Mouse (Mus musculus) liver, embryonic 16.5 days (tissue): ENCODE data around the gene Tnmd. TPM values are rescaled to one million over a fixed set of nuclear protein-coding genes. Genes with fewer than 3 reads are reported as not detected.

Source experiments
- ATAC-seq: fragments of 200-750 bp; cut with Nextera tagmentation; 2 replicates; pipeline ENCODE4 v1.8.0; 2017; ENCODE audit warnings: low read depth, mild to moderate bottlenecking, moderate number of reproducible peaks, moderate library complexity
- H3K27ac ChIP-seq: fragments of 300-500 bp; sonication (generic); 2 replicates; pipeline ENCODE4 v1.5.1; 2014; ENCODE audit warnings: mild to moderate bottlenecking, low read length
- H3K27me3 ChIP-seq: fragments of 300-500 bp; sonication (generic); 2 replicates; pipeline ENCODE4 v1.6.1; 2014; ENCODE audit warnings: low read depth, low read length, mixed read lengths; ENCODE audit not compliant: control insufficient read depth, insufficient read depth
- H3K36me3 ChIP-seq: fragments of 300-500 bp; sonication (generic); 2 replicates; pipeline ENCODE4 v1.6.1; 2014; ENCODE audit warnings: mild to moderate bottlenecking; ENCODE audit not compliant: control insufficient read depth, insufficient read depth
- H3K4me1 ChIP-seq: fragments of 300-500 bp; sonication (generic); 2 replicates; pipeline ENCODE4 v1.6.1; 2014; ENCODE audit warnings: low read depth, low read length, mixed read lengths; ENCODE audit not compliant: control insufficient read depth
- H3K4me2 ChIP-seq: fragments of 300-500 bp; sonication (generic); 2 replicates; pipeline ENCODE4 v1.6.1; 2014; ENCODE audit warnings: low read depth, low read length, mixed read lengths
- H3K4me3 ChIP-seq: fragments of 300-500 bp; sonication (generic); 2 replicates; pipeline ENCODE4 v1.5.1; 2014; ENCODE audit warnings: low read depth, mild to moderate bottlenecking, low read length
- H3K9ac ChIP-seq: fragments of 300-500 bp; sonication (generic); 2 replicates; pipeline ENCODE4 v1.6.1; 2014; ENCODE audit warnings: low read depth, low read length
- H3K9me3 ChIP-seq: fragments of 300-500 bp; sonication (generic); replicated peaks from 2 replicates; pipeline ENCODE4 v1.6.1; 2016; ENCODE audit warnings: low read length; ENCODE audit not compliant: control insufficient read depth
- WGBS: fragments of 180-500 bp; shearing (Covaris S2); extraction: QIAGEN DNeasy Blood & Tissue Kit; methylation state at CpG from one replicate; pipeline ENCODE4 v1.1.7; 2014; ENCODE audit not compliant: insufficient replicate concordance; 5-methylcytosine and 5-hydroxymethylcytosine counted together
- polyA plus RNA-seq: library from polyadenylated mRNA; unstranded; fragments of >200 nt; fragmentation: Nextera tagmentation; extraction: Ambion mirVana; gene quantifications from 2 replicates; pipeline ENCODE4 v1.2.1, GENCODE M21; 2015

Tnmd gene
- polyA plus RNA-seq, 1 experiment from 2014 or later, result 0.94 TPM

DNA sequence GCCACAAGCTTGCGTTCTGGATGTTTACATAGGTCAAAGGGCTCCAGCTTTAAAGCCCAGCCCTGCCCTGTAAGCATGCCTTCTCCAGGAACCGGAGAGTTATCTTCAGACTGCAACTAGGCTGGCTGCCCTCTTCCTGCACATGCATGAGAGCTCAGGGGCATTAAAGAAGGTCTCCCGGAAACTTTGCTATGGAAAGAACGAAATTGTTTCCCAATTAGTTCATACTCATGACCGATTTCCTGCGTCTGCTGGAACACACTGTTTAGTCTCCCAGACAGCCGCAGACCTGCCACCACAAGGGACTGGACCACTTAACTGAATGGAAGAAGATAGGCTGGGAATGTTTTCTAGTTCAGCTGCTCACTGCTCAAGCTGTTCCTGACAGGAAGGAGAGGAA lies 63.4 kb downstream of the Tnmd start:
- Histone ChIP-seq H3K36me3 (no peaks in the 10 kb centered on the region), H3K9me3 (no peaks in the 10 kb centered on the region)
- no peak for ATAC-seq

More for the DNA sequence above, 63.4 kb downstream of the Tnmd start:
- WGBS, result 44% methylated on average over 7 of the region's 7 CpGs
- Histone ChIP-seq H3K4me1 (no peaks in the 10 kb centered on the region), H3K27ac (no peak overlapping the region), H3K4me3 (no peak overlapping the region), H3K9ac (no peak overlapping the region), H3K27me3 (no peaks in the 10 kb centered on the region; the same call in 1 of the 2 replicates), H3K4me2 (no peak overlapping the region)

Other genes with a start within 250 kb of the Tnmd start
- 0.27 and 0.33 TPM in 2 replicates for gene Pcdh19, start 162.0 kb upstream of the Tnmd start, polyA plus RNA-seq
- gene Tspan6, start 47.4 kb downstream of the Tnmd start, polyA plus RNA-seq, result 9.0 and 9.7 TPM in 2 replicates
- 0.71 and 0.97 TPM in 2 replicates for gene Srpx2, start 57.4 kb downstream of the Tnmd start, polyA plus RNA-seq
- 0.88 and 0.94 TPM in 2 replicates for gene Sytl4, start 130.8 kb downstream of the Tnmd start, polyA plus RNA-seq
- 17.3 and 18.1 TPM in 2 replicates for gene Cstf2, start 208.2 kb downstream of the Tnmd start, polyA plus RNA-seq